ENCODE assay signal across 20 mouse cellular contexts in genomic region chr1:87660740-87661139, GRCm38 (mm10). TPM values are rescaled to one million over a fixed set of nuclear protein-coding genes. Genes with fewer than 3 reads are reported as not detected.
A peak's percentile ranks its signal among the peaks of the same experiment; 100 is the strongest.
DNase-seq lines count a peak whose midpoint lies in the region; TF ChIP-seq lines count a peak whose summit lies in the region.
"Had no signal": no experiment of that assay in that cellular context is flagged by ENCODE, and none has a peak within 500 bp of the region (broad histone marks: within the 10 kb centered on the region; RNA-seq: fewer than 3 reads in every experiment).

No protein-coding gene starts in this region.

- no peak for DNase-seq in gastrocnemius, adult 2 months
- no peak for DNase-seq in gastrocnemius, adult 18-20 months (ENCODE audit: low spot score)
- no peak for DNase-seq in left cerebral cortex, adult 2 months (ENCODE audit: extremely low spot score in 1 of 2, low spot score in 2 of 2)
- no peak for DNase-seq in left cerebral cortex, adult 9 months (ENCODE audit: low spot score in 2 of 2)
- DNase-seq in lung, postnatal 25 days (ENCODE audit: low spot score) = peak; percentile 61
- DNase-seq in lung, postnatal 14 days = no peak
- DNase-seq in thymus, adult 2 months = no peak
- DNase-seq in thymus, postnatal 0 days (ENCODE audit: low spot score) = no peak
- DNase-seq: adrenal gland, adult 8-10 months; adrenal gland, postnatal 25 days; cerebellum, adult 11-12 months; cerebellum, adult 9-10 months; cerebellum, postnatal 14 days; gastrocnemius, postnatal 25 days had no signal

- TF ChIP-seq POLR2A in thymus, adult 2 months (IDR thresholded peaks at IDR 0.05; ENCODE audit: control insufficient read depth, extremely low read depth, insufficient read depth, low read length, poor library complexity) = no peak

- WGBS in thymus, adult 2 months = 95% methylated on average over 1 of the region's 1 CpGs

- H3K36me3 ChIP-seq in thymus, adult 2 months (ENCODE audit: control insufficient read depth, insufficient read depth, low read length) = no peaks in the 10 kb centered on the region
- H3K36me3 ChIP-seq: forebrain, embryonic 10.5 days; heart, embryonic 10.5 days; heart, embryonic 13.5 days; hindbrain, embryonic 12.5 days; hindbrain, embryonic 15.5 days had no signal

- H3K4me1 ChIP-seq in thymus, adult 2 months (replicated peaks; ENCODE audit: control insufficient read depth, insufficient read depth, low read length) = peaks cover 36% of the 10 kb centered on the region
- H3K4me1 ChIP-seq: forebrain, embryonic 13.5 days had no signal

- TF ChIP-seq CTCF in gastrocnemius, adult 2 months (IDR thresholded peaks at IDR 0.05) = no peak
- no peak for TF ChIP-seq CTCF in left cerebral cortex, adult 2 months (IDR thresholded peaks at IDR 0.05)
- TF ChIP-seq CTCF in thymus, adult 2 months (IDR thresholded peaks at IDR 0.05; ENCODE audit: borderline replicate concordance, control insufficient read depth, extremely low read depth, insufficient read depth, low read length, poor library complexity) = no peak

- no peaks in the 10 kb centered on the region for H3K27me3 ChIP-seq in thymus, adult 2 months (ENCODE audit: control insufficient read depth, insufficient read depth, low read length)
- H3K27me3 ChIP-seq: forebrain, embryonic 13.5 days; heart, embryonic 13.5 days; hindbrain, embryonic 12.5 days; hindbrain, embryonic 15.5 days had no signal

- intact Hi-C loops in gastrocnemius, adult 2 months (cut with DNase I) = loop anchor here (5.0 kb wide), 1 partner anchor 113 kb away; no protein-coding TSS in a partner anchor
- intact Hi-C loops in left cerebral cortex, adult 2 months (cut with DNase I) = no loop called here

- no peak overlapping the region for H3K4me3 ChIP-seq in gastrocnemius, adult 2 months
- no peak overlapping the region for H3K4me3 ChIP-seq in left cerebral cortex, adult 2 months
- no peak overlapping the region for H3K4me3 ChIP-seq in thymus, adult 2 months (ENCODE audit: control insufficient read depth, insufficient read depth, low read length)
- H3K4me3 ChIP-seq: forebrain, embryonic 10.5 days; forebrain, embryonic 13.5 days; heart, embryonic 10.5 days; heart, embryonic 13.5 days; hindbrain, embryonic 12.5 days; hindbrain, embryonic 15.5 days had no signal

- H3K27ac ChIP-seq in gastrocnemius, adult 2 months = peak overlapping the region; percentile 12; the same call in 1 of the 2 replicates
- H3K27ac ChIP-seq in left cerebral cortex, adult 2 months = peak overlapping the region; percentile 22; the same call in 1 of the 2 replicates
- 0 out of 2 replicates have a peak overlapping the region, but pooled peaks have one; percentile 5 for H3K27ac ChIP-seq in thymus, adult 2 months (ENCODE audit: control insufficient read depth, insufficient read depth, low read length)
- H3K27ac ChIP-seq: forebrain, embryonic 10.5 days; forebrain, embryonic 13.5 days; heart, embryonic 10.5 days; heart, embryonic 13.5 days; hindbrain, embryonic 12.5 days; hindbrain, embryonic 15.5 days had no signal

RNA-seq across cellular contexts. Expression of gene Inpp5d, which starts 40.6 kb away (rescaled TPM):
- total RNA-seq in gastrocnemius, adult 2 months (2021) = 1 to 10 TPM; 3.8 to 4.2 TPM
- 1 to 10 TPM; 3.9 to 4.1 TPM for total RNA-seq in gastrocnemius, adult 18-20 months (2021)
- total RNA-seq in left cerebral cortex, adult 2 months (2021) = 10 to 100 TPM; 16.7 to 20.1 TPM
- polyA plus RNA-seq in thymus, adult 2 months (2012; rRNA removed) = 278 and 301 TPM in 2 replicates
- polyA plus RNA-seq in thymus, postnatal 0 days (2015; fragmentation: Nextera tagmentation; extraction: Ambion mirVana) = 41.0 and 43.6 TPM in 2 replicates
